Mouse (Mus musculus) A20 (cell line): ENCODE data around the gene Eml6.
"Not testable (repeated sequence)": the region's sequence is repeated elsewhere in the genome, so short reads cannot be mapped to it uniquely, and the experiment has no call there.

Experiments
- DNase-seq: peaks from one replicate; pipeline ENCODE4 v3.0.0-alpha.2; 2011; ENCODE audit warnings: low read depth, low spot score

Eml6 gene

DNA sequence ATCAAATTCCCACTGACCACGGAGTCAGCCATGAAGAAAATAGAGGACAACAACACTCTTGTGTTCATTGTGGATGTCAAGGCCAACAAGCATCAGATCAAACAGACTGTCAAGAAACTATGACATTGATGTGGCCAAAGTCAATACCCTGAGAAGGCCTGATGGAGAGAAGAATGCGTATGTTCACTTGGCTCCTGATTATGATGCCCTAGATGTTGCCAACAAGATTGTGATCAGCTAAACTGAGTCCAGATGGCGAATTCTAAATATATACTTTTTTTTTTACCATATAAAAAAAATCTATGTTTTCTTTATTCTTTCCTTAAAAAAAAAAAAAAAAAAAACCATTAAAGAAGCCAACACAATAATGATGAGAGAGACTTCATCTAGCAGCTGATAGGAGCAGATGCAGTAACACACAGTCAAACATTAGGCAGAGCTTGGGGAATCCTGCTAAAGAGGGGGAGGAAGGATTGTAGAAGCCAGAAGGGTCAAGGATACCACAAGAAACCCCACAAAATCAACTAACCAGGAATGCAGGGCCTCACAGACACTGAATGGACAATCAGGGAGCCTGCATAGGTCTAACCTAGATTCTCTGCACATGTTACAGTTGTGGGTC is 185.1 kb downstream of the Eml6 start:
- DNase-seq = no peak

DNA sequence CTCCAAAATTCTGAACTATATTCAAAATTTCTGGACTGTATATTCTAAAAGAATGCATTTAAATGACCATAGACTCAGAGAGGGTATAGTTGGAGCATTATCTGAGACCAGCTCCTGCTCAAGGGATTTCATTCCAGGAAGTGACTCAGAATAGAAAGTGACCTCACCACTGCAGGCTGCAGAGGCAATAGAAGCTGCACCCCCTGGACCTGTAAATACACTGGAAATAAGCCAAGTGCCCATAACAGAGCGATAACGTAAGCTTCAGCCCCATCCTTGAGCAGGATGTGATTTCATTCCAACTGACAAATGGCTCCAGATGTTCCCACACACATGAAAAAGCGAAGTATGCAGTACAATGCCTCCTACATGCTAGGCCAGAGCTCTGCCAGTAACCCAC is 186.1 kb downstream of the Eml6 start:
- DNase-seq = no peak

DNA sequence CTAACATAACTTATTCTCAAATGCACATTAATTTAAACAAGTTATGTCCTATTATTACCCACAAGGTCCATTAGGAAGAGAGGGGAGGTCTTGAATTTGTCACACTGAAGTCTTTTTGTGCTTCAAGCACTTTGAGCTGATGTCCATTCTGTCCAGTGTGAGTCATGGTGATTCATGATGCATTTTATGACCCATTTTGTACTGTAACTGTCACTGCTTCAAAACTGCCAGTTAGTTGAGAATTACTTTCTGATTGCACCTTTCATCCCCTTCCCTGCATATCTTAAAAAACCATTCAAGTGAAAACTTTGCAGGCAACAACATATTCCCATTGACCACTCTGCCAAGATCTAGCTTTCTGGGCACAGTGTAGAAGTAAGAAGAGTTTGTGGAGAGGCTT is 188.8 kb downstream of the Eml6 start:
- no peak for DNase-seq

DNA sequence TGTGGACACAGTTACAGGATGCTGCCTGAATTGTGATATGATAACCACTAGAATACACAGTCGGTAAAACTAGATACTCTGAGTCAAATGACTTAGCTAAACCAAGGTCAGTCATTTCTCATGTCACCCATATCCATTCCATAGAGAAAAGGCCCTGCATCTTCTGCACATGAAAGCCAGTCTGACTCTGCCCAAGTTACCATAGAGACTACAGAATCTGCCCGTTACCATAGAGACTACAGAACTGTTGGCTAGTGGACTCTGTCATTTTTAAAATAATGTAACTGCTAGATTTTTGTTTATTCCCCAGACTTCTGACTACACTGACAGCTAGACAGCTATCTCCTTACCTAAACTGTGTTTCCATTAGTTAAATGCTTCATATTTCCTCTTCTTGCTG is 198.1 kb downstream of the Eml6 start:
- DNase-seq = no peak

DNA sequence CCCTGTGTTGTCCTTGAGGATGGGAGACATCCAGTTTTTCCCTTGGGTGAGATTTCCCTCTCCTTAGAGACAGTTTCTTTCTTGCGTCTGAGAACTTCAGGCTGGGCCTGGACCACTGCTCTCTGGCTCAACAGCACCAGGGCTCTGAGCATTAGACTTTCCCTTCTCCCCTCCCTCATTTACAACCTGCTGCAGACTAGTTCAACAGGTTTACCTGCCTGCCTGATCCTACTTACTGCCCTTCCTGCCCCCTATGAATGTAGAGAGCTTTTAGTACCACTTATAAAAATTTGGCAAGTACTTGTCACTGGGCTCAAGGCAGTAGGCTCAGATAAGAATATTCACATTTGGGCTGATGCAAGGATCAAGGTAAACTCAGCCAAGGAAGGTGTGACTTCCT is 199.8 kb downstream of the Eml6 start:
- no peak for DNase-seq

DNA sequence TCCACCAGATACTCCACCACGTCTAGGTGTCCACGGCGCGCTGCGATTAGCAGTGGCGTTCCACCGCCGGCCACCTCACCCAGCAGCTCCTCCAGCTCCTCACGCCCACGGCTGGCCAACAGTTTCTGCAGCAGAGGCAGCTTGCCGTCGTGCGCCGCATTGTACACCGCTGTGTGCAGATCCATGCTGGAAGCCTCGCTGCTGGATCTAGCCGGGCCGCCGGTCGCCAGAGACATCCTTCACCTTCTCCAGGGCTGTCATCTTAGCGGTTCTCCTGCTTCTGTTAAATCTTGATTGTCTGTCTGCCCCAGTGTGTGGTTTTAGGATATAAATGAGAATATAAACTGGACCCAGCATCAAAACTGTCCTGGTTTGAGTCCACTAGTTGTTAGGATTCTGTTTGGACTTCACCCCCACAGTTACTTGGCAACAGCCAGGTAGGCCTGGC is 200.5 kb downstream of the Eml6 start, which contains the start of gene 4931440F15Rik:
TSS of gene 4931440F15Rik (minus strand) at position 398 of the 448 bp plus-strand sequence.
- not testable (repeated sequence) for DNase-seq

DNA sequence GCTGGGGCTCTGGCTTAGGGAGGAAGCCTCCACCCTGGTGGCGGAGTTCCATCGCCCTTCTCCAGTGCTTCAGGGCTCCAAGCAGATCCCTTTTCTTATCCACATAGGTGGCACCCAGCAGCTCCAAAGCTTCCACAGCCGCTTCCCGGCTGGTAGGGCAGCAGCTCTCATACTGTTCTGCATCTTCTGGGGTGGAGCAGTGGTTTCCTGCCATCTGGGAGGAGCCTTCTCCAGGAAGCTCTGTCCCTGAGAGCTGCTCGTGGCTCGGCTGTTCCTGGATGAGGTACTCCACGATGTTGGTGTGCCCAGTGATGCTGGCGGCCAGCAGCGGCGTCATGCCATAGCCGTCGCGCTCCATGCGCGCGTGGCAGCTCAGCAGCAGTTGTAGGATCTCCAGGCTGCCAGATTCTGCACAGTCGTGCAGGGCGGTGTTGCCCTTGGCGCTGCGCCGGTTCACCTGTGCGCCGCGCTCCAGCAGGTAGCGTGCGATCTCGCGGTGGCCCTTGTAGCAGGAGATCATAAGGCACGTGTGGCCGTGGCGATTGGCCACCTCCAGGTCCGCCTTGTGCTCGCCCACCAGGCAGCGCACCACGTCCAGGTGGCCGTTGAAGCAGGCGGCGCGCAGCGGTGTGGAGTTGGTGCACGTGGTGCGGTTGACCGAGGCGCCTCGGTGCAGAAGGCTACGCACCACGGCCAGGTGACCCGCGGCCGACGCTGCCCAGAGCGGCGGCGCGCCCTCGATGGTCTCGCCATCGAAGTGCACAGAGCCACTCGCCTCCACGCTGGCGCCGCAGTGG is 201.2 kb downstream of the Eml6 start:
- DNase-seq = not testable (repeated sequence)

DNA sequence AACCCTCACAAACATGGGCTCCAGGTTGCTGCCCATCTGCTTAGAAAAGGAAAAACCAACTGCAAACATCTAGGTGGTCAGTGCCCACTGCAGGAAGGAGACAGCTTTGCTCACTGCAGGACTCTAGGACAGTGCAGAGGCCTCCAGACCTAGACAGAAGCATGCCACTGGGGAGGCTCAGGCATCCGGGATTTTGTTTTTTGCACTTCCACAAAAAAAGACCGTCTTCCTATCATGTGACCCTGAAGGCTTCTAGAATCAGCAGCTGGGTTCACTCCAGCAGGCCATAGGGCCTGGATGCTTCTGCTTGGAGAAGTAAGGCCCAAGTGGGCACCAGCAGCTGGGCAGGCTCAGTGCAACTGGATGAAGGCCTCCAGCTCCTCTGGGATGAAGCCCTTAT is 202.7 kb downstream of the Eml6 start:
- DNase-seq = no peak

DNA sequence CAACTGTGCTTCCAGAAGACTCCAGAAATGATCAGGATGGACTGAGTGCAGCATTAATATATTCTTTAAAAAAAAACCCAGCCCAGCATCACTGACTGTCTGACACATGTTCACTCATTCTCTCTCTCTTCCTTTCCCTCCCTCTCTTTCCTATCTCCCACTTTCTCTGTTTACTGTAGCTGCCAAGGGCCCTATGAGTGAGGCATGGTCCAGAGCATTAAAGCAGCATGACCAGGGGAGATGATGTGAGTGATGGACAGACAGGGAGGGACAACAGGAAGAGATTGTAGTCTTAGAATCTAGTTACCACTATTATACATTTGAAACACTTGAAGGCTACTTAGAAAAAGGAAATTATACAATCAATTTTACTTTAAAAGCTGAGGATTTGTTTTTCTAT is 210.2 kb downstream of the Eml6 start:
- DNase-seq = no peak

DNA sequence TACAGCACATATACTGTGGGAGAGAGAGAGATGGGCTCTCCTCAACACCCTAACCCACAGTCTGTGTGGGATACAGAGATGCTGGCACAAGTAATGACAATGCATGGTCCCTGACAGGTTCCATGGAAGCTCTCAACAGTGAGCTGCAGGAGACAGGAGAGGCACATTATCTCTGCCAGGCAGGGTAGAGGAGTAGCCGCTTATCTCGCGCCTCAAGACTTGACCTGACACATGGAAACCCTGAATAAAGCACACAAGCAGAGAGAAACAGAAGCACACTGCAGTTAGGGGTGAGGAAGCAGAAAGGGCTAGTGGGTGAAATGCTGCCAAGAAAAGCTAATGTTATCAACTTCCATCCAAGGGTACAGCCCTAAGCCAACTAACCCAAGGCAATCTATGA is 210.6 kb downstream of the Eml6 start:
- no peak for DNase-seq

DNA sequence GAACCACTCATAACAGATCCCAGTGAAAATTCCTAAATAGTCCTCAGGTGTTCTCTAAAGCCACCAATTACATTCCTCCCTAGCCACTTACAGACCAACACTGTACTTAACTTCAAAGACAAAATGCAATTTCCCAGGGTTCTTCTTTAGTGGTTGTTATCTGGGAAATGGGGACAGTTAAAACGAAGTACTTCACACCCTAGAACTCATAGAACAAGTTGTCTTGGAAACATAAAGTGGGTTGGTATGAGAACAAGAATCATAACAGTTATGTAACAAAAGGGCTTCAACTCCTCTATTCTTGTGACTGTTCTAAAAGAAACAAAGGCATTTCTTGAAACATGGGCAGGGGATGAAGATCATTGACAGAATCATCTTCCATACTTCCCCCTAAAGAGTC is 212.6 kb downstream of the Eml6 start:
- DNase-seq = no peak

DNA sequence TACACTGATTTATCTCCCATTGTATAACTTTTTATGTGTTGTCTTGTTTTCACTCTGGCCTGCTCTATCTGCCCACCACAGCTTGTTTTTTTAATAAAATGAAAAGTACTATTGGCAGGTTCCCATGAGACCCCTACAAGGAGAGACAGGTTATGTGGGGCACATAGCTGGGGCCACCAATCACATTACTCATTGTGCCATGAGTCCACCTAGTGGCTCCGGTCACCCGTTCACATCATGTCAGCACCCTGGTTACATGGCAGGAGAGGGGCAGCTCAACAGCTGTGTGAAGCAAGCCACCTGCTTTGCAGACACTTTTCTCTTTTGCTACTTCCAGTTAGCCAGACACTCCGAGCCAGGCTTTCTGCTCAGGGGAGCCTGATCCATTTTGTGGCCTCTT is 213.4 kb downstream of the Eml6 start:
- DNase-seq = peak; percentile 30

DNA sequence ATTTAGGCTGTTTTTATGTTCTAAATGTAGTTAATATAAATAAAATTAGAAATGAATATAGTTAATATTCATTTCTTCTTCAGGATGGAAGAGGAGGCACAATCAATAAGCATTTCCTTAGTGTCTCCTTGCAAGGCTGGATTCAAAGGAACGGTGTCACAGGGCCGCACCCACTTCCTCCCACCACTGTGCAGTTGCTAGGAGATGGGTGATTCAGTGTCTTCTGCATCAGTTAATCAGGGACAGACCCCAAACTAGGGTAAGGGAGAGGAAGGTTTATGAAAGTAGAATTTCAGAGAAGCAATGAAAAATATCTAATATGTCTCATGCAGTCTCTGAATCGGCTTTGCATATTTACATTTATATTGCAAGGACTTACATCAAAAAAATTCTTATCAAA is 215.5 kb downstream of the Eml6 start:
- no peak for DNase-seq

DNA sequence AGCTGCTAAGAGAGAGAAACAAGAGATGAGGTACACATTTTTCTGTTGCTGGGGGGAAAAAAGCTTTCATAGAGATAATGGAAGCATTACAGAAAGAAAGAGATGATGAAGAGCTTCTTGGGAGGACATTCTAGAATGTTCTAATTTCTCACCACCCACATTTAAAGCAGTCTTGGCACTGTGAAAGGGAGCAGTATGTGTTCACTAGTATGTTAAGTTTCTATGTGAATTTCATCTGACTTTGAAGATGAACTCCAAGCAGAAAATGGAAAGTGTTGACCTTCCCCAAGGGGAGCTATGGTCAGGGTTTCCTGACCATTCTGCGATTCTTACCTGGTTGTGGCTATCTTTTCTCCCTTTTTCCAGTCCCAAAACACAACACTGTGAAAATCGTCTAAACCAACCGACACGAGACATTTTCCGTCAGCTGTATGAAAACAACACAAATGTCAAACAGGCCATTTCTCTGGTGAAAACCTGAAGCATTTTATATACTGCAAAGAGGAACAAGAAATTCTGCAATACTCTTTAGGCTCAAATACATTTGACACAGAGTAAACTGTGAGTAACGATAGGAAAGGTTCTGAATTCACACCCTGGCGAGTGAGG is 216.7 kb downstream of the Eml6 start:
- DNase-seq = no peak

DNA sequence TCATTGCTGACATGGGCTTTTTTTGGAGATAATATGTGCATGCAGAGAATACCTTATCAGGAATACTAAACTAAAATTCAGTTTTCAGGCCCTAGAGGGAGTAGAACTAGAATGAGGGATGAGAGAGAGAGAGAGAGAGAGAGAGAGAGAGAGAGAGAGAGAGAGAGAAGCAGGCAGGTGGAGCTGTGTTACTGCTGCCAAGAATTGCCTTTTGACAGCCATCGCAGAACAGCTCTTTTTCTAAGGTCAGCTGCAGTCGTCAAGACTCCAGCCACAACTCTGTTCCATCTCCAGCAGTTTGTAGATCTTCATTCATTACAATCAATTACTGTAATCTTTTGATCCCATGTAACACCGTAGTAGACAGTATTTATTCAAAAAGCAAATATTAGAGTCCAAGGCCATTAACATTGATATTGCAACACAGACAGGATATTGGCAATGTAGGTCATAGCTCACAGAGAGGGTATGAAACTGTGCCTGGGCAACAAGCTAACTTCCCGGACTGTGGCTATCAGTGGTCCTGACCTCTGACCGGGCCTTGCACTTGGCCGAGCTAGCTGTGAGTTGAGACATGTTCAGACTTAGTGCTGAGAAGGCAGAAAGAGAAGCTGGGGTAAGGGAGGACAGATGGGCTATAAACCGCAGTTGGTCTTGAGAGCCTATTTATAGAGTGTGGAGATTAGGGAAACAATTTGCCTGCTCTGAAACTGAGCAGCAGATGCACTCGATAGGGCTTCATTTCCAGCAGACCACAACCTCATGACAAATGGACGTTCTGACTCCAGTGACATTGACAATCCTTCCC is 217.5 kb downstream of the Eml6 start:
- DNase-seq = no peak

DNA sequence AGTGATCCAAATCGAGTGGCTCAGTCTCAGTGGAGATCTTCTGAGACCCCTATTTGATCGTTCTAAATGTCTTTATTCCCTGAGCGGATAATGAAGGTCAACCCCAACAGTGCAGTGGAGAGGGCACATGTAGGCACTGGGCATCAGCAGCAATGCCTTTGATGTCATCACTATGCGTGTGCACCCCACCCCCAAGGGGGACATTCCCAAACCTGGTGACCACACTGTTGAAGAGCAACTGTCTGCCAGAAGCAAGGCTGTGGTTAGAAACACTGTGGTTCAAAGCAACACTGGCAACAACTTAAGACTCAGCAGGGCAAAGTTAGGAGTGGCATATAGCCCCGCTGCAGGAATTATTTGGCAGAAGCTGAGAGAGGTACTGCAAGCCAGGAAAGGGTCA is 218.5 kb downstream of the Eml6 start:
- DNase-seq = no peak

DNA sequence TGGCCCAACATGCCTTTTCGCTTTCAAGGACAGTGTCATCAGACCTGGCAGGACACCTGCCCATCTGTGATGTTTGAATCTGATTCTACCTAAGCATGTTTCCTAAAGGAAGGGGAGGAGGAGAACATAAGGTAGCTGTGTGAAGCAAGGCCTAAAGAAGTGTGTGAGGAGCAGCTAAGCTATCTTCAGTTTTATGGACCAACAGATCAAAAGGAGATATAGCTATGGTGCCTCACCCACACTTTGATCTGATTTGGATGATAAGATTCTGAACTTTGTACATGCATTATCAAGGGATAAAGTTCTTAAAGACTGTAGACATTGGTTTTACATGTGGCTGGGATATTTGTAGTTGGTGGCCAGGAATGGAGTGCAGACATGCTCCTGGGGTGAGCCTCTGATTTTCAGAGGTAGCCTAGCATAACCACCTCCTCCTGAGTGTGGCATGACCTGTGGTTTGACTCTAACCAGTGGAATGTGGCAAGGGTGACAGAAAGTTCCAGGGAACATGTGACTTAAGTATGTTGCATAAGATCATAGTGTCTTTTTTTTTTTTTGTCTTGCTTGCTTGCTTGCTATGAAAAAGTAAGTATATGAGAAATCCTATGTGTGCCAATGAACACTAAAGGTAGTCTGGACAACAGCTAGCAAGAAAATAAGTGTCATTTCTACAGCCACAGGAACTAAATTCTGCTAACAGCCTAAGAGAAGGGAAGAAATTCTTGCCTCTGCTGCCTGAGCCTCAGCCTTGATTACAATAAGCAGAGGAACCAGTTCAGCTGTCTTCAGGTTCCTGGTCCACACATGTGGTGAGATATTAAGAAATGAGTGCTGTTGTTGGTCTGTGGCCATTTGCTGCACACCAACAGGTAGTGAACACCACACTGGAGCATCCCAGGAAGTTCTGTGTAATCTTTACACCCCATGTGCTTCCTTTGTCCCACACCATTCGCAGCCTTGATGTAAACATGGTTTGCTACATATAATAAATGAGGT is 224.1 kb downstream of the Eml6 start:
- no peak for DNase-seq

DNA sequence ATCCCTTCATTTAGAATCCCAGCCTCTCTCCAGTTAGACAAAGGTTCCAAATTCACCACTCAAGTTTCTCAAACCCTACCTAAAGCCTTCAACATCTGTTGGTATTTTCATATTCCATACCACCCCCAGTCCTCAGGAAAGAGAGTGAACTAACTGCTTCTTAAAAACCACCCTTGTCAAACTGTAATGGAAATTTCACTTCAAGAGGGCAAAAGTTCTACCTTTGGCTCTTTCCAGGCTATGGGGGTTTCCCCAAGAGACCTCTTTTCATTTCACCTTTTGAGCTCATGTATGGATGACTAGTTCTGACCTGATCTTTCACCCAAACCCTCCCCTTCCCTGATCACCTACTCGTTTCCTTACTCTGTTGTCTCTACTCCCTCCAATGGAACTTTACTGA is 226.0 kb downstream of the Eml6 start:
- DNase-seq = no peak

DNA sequence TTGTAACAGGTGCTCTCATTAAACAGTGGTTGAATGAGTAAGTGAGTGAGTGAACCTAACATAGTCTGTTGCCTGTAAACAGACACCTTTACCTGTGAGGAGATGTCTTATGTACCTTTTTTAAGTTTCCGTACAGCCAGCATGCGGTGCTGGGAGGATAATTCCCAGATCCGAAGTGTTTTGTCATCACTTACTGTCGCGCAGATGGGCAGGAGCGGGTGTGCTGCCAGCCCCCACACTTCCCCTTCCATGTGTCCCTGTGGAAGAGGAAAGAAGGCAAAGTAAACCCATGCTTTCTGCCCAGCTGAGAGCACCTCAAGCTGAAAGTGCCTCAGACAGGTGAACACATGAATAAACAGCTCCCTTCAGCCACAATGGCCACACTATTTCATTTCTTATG is 230.7 kb downstream of the Eml6 start:
- no peak for DNase-seq

DNA sequence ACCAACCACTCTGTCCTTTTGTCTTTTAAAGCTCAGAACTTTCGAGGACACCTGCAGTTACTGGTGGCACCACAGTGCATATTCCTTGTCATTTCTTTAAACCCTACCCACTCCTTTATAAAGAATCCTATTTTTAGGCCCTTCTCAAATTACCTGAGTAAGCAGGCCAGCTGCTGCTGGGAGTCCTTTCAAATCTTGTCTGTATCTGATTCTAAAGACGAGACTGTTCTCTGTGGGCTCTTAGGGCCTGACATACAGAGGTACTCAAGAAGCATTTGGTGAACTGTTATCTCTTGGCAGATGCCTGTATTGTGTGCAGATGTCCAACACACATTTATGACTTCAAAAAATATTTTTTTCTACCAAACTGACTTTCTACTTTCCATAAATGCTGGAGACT is 231.4 kb downstream of the Eml6 start:
- DNase-seq = no peak

DNA sequence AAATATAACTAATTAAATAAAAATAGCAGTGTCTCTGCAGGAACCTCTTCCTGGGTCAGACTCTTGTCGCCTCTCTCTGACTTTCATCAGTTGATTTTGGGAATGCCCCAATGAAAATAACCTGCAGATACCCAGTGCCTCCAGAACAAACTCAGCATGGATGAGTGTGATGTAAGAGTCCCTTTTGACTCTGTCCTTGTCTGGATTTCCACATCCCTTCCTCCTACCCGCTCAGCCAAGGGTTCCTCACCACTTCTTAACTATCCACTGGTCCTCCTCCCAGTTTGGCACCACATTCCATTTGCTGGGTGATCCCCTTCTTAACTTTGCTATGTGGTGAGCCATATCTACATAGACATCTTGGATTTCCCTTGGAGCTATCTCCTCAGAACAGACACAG is 235.0 kb downstream of the Eml6 start:
- DNase-seq = no peak
